Mouse (Mus musculus) liver, postnatal 0 days (tissue): ENCODE measurements at regions not wholly inside any gene's neighbourhood (a gene's known extent, or its start where the extent isn't known, plus 50 kb on each side); places are given as distances from the start of the nearest gene placed in this dataset.

Experiments
- CTCF ChIP-seq: sonication (generic); IDR thresholded peaks from 2 replicates; pipeline ENCODE4 v1.5.1; 2016; ENCODE audit warnings: antibody characterized with exemption, low read depth
- EP300 ChIP-seq: IDR thresholded peaks from 2 replicates; pipeline ENCODE4 v1.6.1; 2016; ENCODE audit warnings: antibody characterized with exemption, low read depth, mild to moderate bottlenecking

- TF ChIP-seq EP300 = no peak
- TF ChIP-seq CTCF = no peak
Measured at GRCm38 (mm10) chr10:25777717-25778116, 241.7 kb upstream of the Smlr1 start.
